Mouse (Mus musculus) B cell, adult (primary cell): ENCODE measurements around the gene Gm14443. TPM values are rescaled to one million over a fixed set of nuclear protein-coding genes. Genes with fewer than 3 reads are reported as not detected.

ENCODE experiments used
- total RNA-seq: library from RNA; stranded (reverse); gene quantifications from 4 replicates; pipeline ENCODE4 v1.2.4, GENCODE M21; 2023; ENCODE audit not compliant: inconsistent age

Gm14443 gene
- not detected in 4 replicates for total RNA-seq

GRCm38 (mm10) chr2:175175401-175176180 is at the start of gene Gm14443:
TSS of gene Gm14443 (minus strand) at chr2:175175871.

GRCm38 (mm10) chr2:175206732-175207131 is 31.1 kb upstream of the Gm14443 start, which contains the start of gene Gm14391:
TSS of gene Gm14391 (minus strand) at chr2:175206917.

DNA sequence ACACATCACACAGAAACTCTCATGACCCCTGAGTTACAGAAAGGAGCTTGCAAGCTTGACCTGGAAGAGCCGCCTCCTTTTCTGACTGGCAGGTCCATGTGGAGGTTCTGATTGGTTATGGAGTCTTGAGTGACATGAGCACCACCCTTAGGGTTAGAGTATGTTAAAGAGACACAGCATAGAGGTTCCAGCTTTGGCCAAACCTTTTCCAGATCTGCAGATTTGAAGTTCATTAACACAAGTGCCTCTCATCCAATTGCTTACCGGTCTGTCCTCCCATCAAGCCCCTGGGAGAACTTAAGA is 33.7 kb downstream of the Gm14443 start, which contains the start of gene Gm14399:
Gene Gm14399 (minus strand): TSS at position 20 of the 303 bp plus-strand sequence.

Other genes starting within 250 kb of the Gm14443 start
- gene Gm14444, start 165.6 kb downstream of the Gm14443 start, total RNA-seq: not detected in 4 replicates
- gene Gm14393, start 108.1 kb downstream of the Gm14443 start, total RNA-seq: not detected in 4 replicates
- 1.1 to 4.9 TPM (median 1.9 TPM) in 4 replicates for gene Gm14399, start 33.9 kb downstream of the Gm14443 start, total RNA-seq
- 7.9 to 11.6 TPM (median 10.7 TPM) in 4 replicates for gene Gm14391, start 31.0 kb upstream of the Gm14443 start, total RNA-seq
- gene Gm14440, start 99.3 kb upstream of the Gm14443 start, total RNA-seq: 1.9 to 2.9 TPM in 2 of 4 replicates, not detected in the others
- gene Gm4631, start 162.3 kb upstream of the Gm14443 start, total RNA-seq: 5.0 to 6.7 TPM (median 5.8 TPM) in 4 replicates
- gene Zfp968, start 196.6 kb upstream of the Gm14443 start, total RNA-seq: 1.3 to 1.9 TPM (median 1.4 TPM) in 4 replicates